Mouse (Mus musculus) ES-Bruce4 (cell line): ENCODE data around the gene Dph7. TPM values are rescaled to one million over a fixed set of nuclear protein-coding genes. Genes with fewer than 3 reads are reported as not detected.
"Not testable (repeated sequence)": the region's sequence is repeated elsewhere in the genome, so short reads cannot be mapped to it uniquely, and the experiment has no call there.

ENCODE experiments used
- H3K27ac ChIP-seq: 2 replicates; pipeline ENCODE4 v1.5.1; 2012; ENCODE audit warnings: low read length, inconsistent platforms; ENCODE audit not compliant: insufficient read depth
- H3K27me3 ChIP-seq: 2 replicates; pipeline ENCODE4 v1.6.1; 2012; ENCODE audit warnings: mild to moderate bottlenecking, low read length, inconsistent platforms; ENCODE audit not compliant: control insufficient read depth, poor library complexity, insufficient read depth, severe bottlenecking
- H3K36me3 ChIP-seq: 2 replicates; pipeline ENCODE4 v1.6.1; 2012; ENCODE audit warnings: inconsistent platforms, mild to moderate bottlenecking, low read length, moderate library complexity; ENCODE audit not compliant: control insufficient read depth, poor library complexity, insufficient read depth, severe bottlenecking
- H3K4me1 ChIP-seq: one replicate; pipeline ENCODE4 v1.8.1; 2011; ENCODE audit warnings: low read length; ENCODE audit not compliant: control insufficient read depth, insufficient read depth
- H3K4me3 ChIP-seq: 2 replicates; pipeline ENCODE4 v1.5.1; 2011; ENCODE audit warnings: low read depth, mild to moderate bottlenecking, low read length
- H3K9ac ChIP-seq: 2 replicates; pipeline ENCODE4 v1.6.1; 2012; ENCODE audit warnings: low read depth, mild to moderate bottlenecking, inconsistent platforms; ENCODE audit not compliant: poor library complexity, severe bottlenecking
- H3K9me3 ChIP-seq: replicated peaks from 2 replicates; pipeline ENCODE4 v1.6.1; 2012; ENCODE audit warnings: mild to moderate bottlenecking, low read length, inconsistent platforms; ENCODE audit not compliant: control insufficient read depth, poor library complexity, insufficient read depth, severe bottlenecking
- CTCF ChIP-seq: IDR thresholded peaks from one replicate; pipeline ENCODE4 v1.8.1; 2011; ENCODE audit warnings: low read depth, low read length
- EP300 ChIP-seq: IDR thresholded peaks from 2 replicates; pipeline ENCODE4 v1.6.1; 2011; ENCODE audit warnings: low read depth, low read length; ENCODE audit not compliant: insufficient read depth
- POLR2A ChIP-seq: IDR thresholded peaks from one replicate; pipeline ENCODE4 v1.8.1; 2011; ENCODE audit warnings: low read length; ENCODE audit not compliant: insufficient read depth
- polyA plus RNA-seq: library from polyadenylated mRNA; stranded (reverse); fragments of >200 nt; gene quantifications from 2 replicates; pipeline ENCODE4 v1.2.4, GENCODE M21; 2011; ENCODE audit warnings: low read depth; ENCODE audit not compliant: missing spikeins, insufficient read depth, insufficient read length

Dph7 gene
- polyA plus RNA-seq, 1 experiment = 15.8 TPM

DNA sequence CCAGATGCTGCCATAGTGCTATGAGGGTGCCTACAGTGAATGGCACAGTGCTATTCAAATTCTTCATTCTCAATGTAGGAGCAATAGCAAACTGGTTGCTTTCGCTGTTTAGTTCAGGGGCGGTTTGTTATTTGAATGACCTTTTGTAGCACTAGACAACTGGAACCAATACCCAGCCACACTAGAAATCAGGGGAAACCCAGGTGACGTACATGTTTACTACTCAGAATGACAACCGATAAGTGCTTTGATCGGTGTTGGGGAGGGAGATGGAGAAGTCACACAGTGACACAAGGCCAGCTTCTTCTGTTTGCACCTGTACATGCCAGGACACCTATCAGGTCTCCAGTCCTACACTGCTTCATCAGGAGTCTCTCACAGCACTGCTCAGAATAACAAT, 32.6 kb upstream of the Dph7 start:
- Histone ChIP-seq H3K4me3 (no peak overlapping the region), H3K9ac (no peak overlapping the region), H3K9me3 (no peaks in the 10 kb centered on the region), H3K27me3 (no peaks in the 10 kb centered on the region), H3K27ac (no peak overlapping the region; the same call in 1 of the 2 replicates), H3K4me1 (peaks cover 4% of the 10 kb centered on the region), H3K36me3 (no peaks in the 10 kb centered on the region)
- TF ChIP-seq POLR2A (no peak), EP300 (no peak)

DNA sequence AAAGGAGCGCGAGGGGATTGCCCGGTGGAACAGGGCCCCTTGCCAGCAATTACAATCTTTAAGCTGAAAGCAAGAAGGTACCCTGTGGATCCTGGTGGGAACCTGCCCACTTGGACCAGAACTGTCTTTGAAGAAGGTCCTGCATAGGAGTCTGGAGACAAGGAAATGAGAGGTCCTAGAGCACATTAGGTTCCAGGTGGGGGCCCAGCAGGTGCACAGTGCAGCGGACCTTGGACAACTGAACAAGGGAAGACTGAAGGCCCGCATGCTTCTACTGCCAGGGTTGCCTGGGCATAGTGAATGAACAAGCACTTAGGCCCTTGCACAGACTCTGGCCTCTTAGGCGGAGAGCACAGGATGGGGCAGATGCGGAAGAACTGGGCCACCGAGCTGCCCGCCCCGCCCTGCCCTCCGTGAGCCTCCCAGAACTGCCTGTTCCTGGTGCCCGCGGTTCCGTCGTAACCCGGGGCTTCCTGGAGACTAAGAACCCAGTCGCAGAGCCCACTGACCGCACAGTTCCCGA, 27.7 kb upstream of the Dph7 start:
- no peaks in the 10 kb centered on the region for H3K4me1 ChIP-seq
- H3K9me3 ChIP-seq = no peaks in the 10 kb centered on the region
- peak overlapping the region; percentile 87 for H3K4me3 ChIP-seq
- no peaks in the 10 kb centered on the region for H3K27me3 ChIP-seq
- no peaks in the 10 kb centered on the region for H3K36me3 ChIP-seq
- H3K9ac ChIP-seq = peak overlapping the region; percentile 72
- TF ChIP-seq EP300 = no peak
- no peak overlapping the region for H3K27ac ChIP-seq

DNA sequence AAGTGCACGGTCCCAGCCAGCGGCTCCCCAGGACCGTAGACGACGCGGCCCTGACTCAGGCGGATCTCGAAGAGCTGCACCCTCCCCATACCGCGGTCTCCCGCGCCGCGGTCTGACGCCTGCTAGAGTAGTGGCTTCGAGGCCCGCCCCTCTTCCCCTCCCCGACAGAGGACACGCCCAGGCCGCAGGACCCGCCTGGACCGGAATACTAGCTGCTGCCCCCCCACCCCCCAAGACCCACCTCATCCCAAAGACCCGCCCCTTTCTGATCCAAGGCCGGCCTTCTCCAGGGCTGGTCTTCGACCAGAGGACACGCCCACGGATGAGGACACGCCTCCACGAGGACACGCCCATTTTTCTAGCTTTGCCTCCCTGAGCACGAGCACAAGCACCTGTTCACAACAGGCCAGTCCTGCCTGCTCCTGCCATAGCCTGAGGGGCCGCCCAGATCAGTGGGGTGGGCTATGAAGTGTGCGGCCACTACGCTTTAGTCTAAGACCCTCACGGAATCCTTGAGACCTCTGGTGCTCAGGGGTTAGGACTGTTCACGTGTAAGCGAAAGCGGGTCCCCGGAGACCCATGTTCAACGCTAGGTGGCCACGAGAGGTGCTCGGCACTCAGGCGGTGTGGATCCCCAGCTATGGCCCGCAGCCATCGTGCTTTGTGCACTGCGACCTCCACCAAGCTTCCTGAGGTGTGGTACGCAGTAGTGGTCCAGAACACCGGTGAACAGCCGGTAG, 27.0 kb upstream of the Dph7 start, which contains the start of gene Arrdc1:
Gene Arrdc1, minus strand, starts transcription at position 196 of the 740 bp plus-strand sequence.
- peak within 1 kb of the TSS; percentile 57 for H3K27ac ChIP-seq

DNA sequence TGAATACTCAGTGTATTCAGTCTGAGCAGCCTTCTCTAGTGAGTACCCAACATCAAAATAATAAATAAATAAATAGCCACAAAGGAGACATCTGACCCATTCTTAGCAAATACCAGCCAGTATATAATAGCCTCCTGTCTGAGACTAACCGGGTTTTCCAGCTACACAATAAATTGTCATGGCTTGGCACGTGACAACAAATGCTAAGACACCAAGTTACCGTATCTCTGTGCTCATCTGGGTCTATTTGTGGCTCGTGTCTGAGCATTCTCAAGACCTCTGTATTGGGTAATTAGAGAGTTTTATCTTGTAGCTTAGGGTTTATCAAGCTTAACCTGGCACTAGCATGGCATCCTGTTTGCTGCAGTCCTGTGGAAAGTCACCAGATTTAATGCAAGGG, 20.1 kb upstream of the Dph7 start:
- Histone ChIP-seq H3K27me3 (no peaks in the 10 kb centered on the region), H3K4me1 (no peaks in the 10 kb centered on the region), H3K9me3 (no peaks in the 10 kb centered on the region), H3K27ac (no peak overlapping the region), H3K9ac (no peak overlapping the region), H3K36me3 (no peaks in the 10 kb centered on the region), H3K4me3 (no peak overlapping the region)
- no peak for TF ChIP-seq POLR2A
- TF ChIP-seq EP300 = no peak
- no peak for TF ChIP-seq CTCF

More for the DNA sequence above, 27.0 kb upstream of the Dph7 start, which contains the start of gene Arrdc1:
- Histone ChIP-seq H3K4me1 (no peaks in the 10 kb centered on the region), H3K4me3 (peak within 1 kb of the TSS; percentile 87), H3K27me3 (no peaks in the 10 kb centered on the region), H3K9me3 (no peaks in the 10 kb centered on the region), H3K9ac (peak within 1 kb of the TSS; percentile 72), H3K36me3 (no peaks in the 10 kb centered on the region)
- TF ChIP-seq POLR2A (peak; percentile 97), EP300 (peak; percentile 5; the same call in 1 of the 2 replicates), CTCF (no peak)

DNA sequence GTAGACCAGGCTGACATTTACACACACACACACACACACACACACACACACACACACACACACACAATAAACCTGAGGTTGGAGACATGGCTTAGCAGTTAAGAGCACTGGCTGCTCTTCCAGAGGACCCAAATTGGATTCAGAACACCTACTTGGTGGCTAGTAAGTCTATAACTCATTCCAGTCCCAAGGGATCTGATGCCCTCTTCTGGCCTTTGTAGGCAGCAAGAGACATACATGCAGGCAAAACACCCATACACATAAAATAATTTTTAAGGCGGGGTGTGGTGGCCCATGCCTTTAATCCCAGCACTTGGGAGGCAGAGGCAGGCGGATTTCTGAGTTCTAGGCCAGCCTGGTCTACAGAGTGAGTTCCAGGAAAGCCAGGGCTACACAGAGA, 17.9 kb upstream of the Dph7 start:
- H3K27me3 ChIP-seq, H3K36me3 ChIP-seq, H3K9me3 ChIP-seq, H3K9ac ChIP-seq, H3K4me3 ChIP-seq, H3K27ac ChIP-seq, H3K4me1 ChIP-seq: not testable (repeated sequence)

DNA sequence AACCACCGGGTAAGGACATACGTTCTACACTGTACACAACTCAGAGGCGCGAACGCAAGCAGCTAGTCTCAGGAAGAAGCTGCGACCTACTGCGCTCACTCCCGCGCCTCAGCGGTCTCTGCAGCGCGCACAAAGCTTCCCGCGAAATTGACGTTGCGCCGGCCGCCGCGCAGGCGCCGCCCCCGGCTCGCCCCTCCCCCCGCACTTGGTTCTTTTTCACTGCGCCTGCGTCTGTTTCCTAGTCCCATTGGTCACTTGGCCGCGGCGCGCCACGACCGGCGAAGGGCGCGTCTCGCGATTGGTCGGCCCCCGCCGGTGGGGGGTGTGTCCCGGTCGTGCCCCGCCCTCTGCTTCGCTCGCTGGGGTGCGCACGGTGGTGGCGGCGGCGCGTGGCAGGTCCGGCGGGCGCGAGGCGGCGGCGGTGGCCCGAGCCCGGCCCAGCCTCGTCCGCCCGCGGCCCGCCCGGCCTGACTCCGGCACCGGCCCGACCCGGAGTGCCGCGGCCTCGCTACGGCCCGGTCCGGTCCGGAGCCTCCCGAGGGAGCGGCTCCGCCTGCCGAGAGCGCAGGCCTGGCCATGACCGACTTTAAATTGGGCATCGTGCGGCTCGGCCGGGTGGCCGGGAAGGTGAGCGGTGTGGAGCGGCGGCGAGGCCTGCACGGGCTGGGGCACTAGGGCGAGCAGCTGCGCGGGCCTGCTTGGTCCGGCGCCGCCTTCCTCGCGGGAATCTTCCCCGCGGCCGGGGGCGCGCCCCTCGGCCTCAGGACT, 12.6 kb upstream of the Dph7 start, which contains the start of gene Zmynd19:
Gene Zmynd19, plus strand, starts transcription at position 372 of the 768 bp plus-strand sequence.
- peaks cover 30% of the 10 kb centered on the region for H3K36me3 ChIP-seq
- peak within 1 kb of the TSS; percentile 95 for H3K9ac ChIP-seq
- H3K27ac ChIP-seq = peak within 1 kb of the TSS; percentile 41; the same call in 1 of the 2 replicates
- H3K4me1 ChIP-seq = no peaks in the 10 kb centered on the region
- no peaks in the 10 kb centered on the region for H3K9me3 ChIP-seq
- H3K27me3 ChIP-seq = no peaks in the 10 kb centered on the region
- H3K4me3 ChIP-seq = peak within 1 kb of the TSS; percentile 93
- TF ChIP-seq POLR2A (peak; percentile 96), EP300 (no peak), CTCF (no peak)
